Mouse (Mus musculus) neutrophil, adult 65 days (primary cell): ENCODE data around the gene Dcst2. TPM values are rescaled to one million over a fixed set of nuclear protein-coding genes. Genes with fewer than 3 reads are reported as not detected.

ENCODE experiments used
- total RNA-seq: library from RNA; stranded (reverse); gene quantifications from 2 replicates; pipeline ENCODE4 v1.2.4, GENCODE M21; 2023

Dcst2 gene
- total RNA-seq: not detected in 2 replicates

GRCm38 (mm10) chr3:89361675-89362074, at the start of gene Dcst2:
Dcst2 (plus strand) TSS chr3:89361975.

GRCm38 (mm10) chr3:89322514-89323165, 39.1 kb upstream of the Dcst2 start, which contains the start of gene Efna3:
Efna3 (minus strand) TSS chr3:89322965.

GRCm38 (mm10) chr3:89337721-89338578, 23.8 kb upstream of the Dcst2 start, which contains the start of gene Efna4:
Efna4 (minus strand) TSS chr3:89338028.

GRCm38 (mm10) chr3:89349869-89350501, 11.8 kb upstream of the Dcst2 start, which contains the start of gene Adam15:
Adam15 (minus strand) TSS chr3:89349996.

GRCm38 (mm10) chr3:89365153-89365485, 3.3 kb downstream of the Dcst2 start, which contains the start of gene Dcst1:
Dcst1 (minus strand) TSS chr3:89365253.

GRCm38 (mm10) chr3:89394006-89394893, 32.5 kb downstream of the Dcst2 start, which contains the start of gene Zbtb7b:
Zbtb7b (minus strand) TSS chr3:89394776.

GRCm38 (mm10) chr3:89402693-89403092, 40.9 kb downstream of the Dcst2 start, which contains the start of gene Lenep:
Lenep (minus strand) TSS chr3:89402793.

GRCm38 (mm10) chr3:89411490-89412393, 50.0 kb downstream of the Dcst2 start, which contains the start of gene Flad1:
Flad1 (minus strand) TSS chr3:89411870.

GRCm38 (mm10) chr3:89418170-89418860, 56.5 kb downstream of the Dcst2 start, which contains the start of the genes Cks1b and Shc1:
Cks1b (minus strand) TSS chr3:89418383.
Shc1 (plus strand) TSS chr3:89418443.

Other genes starting within 250 kb of the Dcst2 start
- 0.32 and 1.0 TPM in 2 replicates for gene Pklr, start 225.8 kb upstream of the Dcst2 start, total RNA-seq
- not detected in 2 replicates for gene Hcn3, start 201.8 kb upstream of the Dcst2 start, total RNA-seq
- gene Clk2, start 197.2 kb upstream of the Dcst2 start, total RNA-seq: 52.6 and 57.6 TPM in 2 replicates
- gene Scamp3, start 184.5 kb upstream of the Dcst2 start, total RNA-seq: 34.0 and 35.9 TPM in 2 replicates
- 5.8 and 6.9 TPM in 2 replicates for gene Fam189b, start 178.8 kb upstream of the Dcst2 start, total RNA-seq
- 78.7 and 83.6 TPM in 2 replicates for gene Gba, start 159.0 kb upstream of the Dcst2 start, total RNA-seq
- gene Thbs3, start 146.8 kb upstream of the Dcst2 start, total RNA-seq: 1.1 and 1.2 TPM in 2 replicates
- gene Mtx1, start 134.9 kb upstream of the Dcst2 start, total RNA-seq: 50.5 and 53.4 TPM in 2 replicates
- not detected in 2 replicates for gene Muc1, start 132.9 kb upstream of the Dcst2 start, total RNA-seq
- 29.1 and 52.6 TPM in 2 replicates for gene Krtcap2, start 116.0 kb upstream of the Dcst2 start, total RNA-seq
- 0.41 and 0.88 TPM in 2 replicates for gene Trim46, start 115.7 kb upstream of the Dcst2 start, total RNA-seq
- 32.9 and 36.0 TPM in 2 replicates for gene Dpm3, start 102.6 kb upstream of the Dcst2 start, total RNA-seq
- gene Slc50a1, start 91.4 kb upstream of the Dcst2 start, total RNA-seq: 16.1 and 18.9 TPM in 2 replicates
- gene Efna1, start 80.8 kb upstream of the Dcst2 start, total RNA-seq: not detected in 2 replicates
- not detected in 2 replicates for gene Efna3, start 39.0 kb upstream of the Dcst2 start, total RNA-seq
- gene Efna4, start 23.9 kb upstream of the Dcst2 start, total RNA-seq: not detected in 2 replicates
- gene Adam15, start 12.0 kb upstream of the Dcst2 start, total RNA-seq: 100 and 106 TPM in 2 replicates
- not detected in 2 replicates for gene Dcst1, start 3.3 kb downstream of the Dcst2 start, total RNA-seq
- 127 and 136 TPM in 2 replicates for gene Zbtb7b, start 32.8 kb downstream of the Dcst2 start, total RNA-seq
- not detected in 2 replicates for gene Lenep, start 40.8 kb downstream of the Dcst2 start, total RNA-seq
- 10.6 and 12.5 TPM in 2 replicates for gene Flad1, start 49.9 kb downstream of the Dcst2 start, total RNA-seq
- gene Cks1b, start 56.4 kb downstream of the Dcst2 start, total RNA-seq: 34.9 and 36.5 TPM in 2 replicates
- gene Shc1, start 56.5 kb downstream of the Dcst2 start, total RNA-seq: 111 and 115 TPM in 2 replicates
- gene Pygo2, start 68.2 kb downstream of the Dcst2 start, total RNA-seq: 38.4 and 48.7 TPM in 2 replicates
- 159 and 187 TPM in 2 replicates for gene Pbxip1, start 74.7 kb downstream of the Dcst2 start, total RNA-seq
- 4.6 and 10.3 TPM in 2 replicates for gene Pmvk, start 92.6 kb downstream of the Dcst2 start, total RNA-seq
- gene Kcnn3, start 158.2 kb downstream of the Dcst2 start, total RNA-seq: 0.25 and 0.32 TPM in 2 replicates